Mouse (Mus musculus): ENCODE measurements around the gene Zbtb20.

DNA sequence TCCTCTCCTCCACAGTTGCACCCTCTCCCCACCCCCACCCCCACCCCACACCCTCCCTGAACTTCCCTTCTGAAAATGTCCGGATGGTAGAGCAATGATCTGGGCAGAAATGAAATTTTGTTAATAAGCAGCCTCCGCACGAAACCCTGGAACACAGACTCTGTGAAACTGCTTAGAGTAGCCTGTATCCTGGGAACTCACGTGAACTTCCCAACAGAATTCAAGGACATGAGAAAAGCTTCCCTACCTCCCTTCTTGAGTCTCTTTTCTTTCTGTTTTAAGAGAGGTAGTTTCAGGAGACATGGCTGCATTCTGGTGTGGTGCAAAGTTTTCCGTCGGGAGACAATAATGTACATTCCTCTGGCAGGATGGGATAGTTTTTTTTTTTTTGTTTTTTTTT is 487.6 kb downstream of the Zbtb20 start:
- TF ChIP-seq MAX (IDR thresholded peaks at IDR 0.05), result no peak
- TF ChIP-seq CTCF (IDR thresholded peaks at IDR 0.05; ENCODE audit: control insufficient read depth, insufficient read depth, insufficient read length), result no peak
- no peak for TF ChIP-seq MYOD1 (IDR thresholded peaks at IDR 0.05; ENCODE audit: control insufficient read depth, insufficient read length, low read depth)

Data from C2C12 (cell line).